Mouse (Mus musculus) lung, adult 2 months (tissue): Measurements from ENCODE around the gene Hist1h2bg.
"Not testable (repeated sequence)": the region's sequence is repeated elsewhere in the genome, so short reads cannot be mapped to it uniquely, and the experiment has no call there.

ENCODE experiments used
- CTCF ChIP-seq: fragments of 200-500 bp; IDR thresholded peaks from 2 replicates; pipeline ENCODE4 v1.5.1; 2011; ENCODE audit warnings: mild to moderate bottlenecking, low read length, control low read depth; ENCODE audit not compliant: insufficient read depth
- POLR2A ChIP-seq: fragments of 200-500 bp; IDR thresholded peaks from 2 replicates; pipeline ENCODE4 v1.6.1; 2011; ENCODE audit warnings: low read depth, mild to moderate bottlenecking, control low read depth, low read length, borderline replicate concordance; ENCODE audit errors: extremely low read depth

DNA sequence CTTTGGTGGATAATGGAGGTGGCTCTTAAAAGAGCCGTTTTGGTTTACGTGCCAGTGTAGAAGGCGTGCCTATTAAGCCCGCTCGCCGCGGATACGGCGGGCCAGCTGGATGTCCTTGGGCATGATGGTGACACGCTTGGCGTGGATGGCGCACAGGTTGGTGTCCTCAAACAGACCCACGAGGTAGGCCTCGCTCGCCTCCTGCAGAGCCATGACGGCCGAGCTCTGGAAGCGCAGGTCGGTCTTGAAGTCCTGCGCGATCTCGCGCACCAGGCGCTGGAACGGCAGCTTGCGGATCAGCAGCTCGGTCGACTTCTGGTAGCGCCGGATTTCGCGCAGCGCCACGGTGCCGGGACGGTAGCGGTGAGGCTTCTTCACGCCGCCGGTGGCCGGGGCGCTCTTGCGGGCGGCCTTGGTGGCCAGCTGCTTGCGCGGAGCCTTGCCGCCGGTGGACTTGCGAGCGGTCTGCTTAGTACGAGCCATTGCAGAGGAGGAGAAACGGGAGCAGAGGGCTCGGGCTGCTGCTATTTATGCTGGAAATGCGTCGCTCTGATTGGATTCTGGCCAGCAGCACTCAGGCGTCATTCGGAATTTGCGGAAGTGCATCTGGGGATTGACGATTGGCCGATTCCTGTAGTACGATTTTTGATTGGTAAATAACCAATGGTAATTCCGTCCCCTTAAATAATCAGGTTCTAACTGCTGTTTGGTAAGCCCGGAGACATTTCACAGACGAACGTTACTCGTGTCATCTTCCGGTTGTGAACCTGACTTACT lies 9.1 kb upstream of the Hist1h2bg start, which contains the start of gene Hist1h3e:
- peak; percentile 95 for TF ChIP-seq POLR2A
- not testable (repeated sequence) for TF ChIP-seq CTCF
